Mouse (Mus musculus) bone marrow, adult 2 months (tissue): ENCODE results near the gene Exog.

Experiments used
- CTCF ChIP-seq: fragments of 200-500 bp; IDR thresholded peaks from 2 replicates; pipeline ENCODE4 v1.5.1; 2011; ENCODE audit warnings: low read length, control low read depth; ENCODE audit not compliant: control insufficient read depth, insufficient read depth
- POLR2A ChIP-seq: fragments of 200-500 bp; IDR thresholded peaks from 2 replicates; pipeline ENCODE4 v1.6.1; 2011; ENCODE audit warnings: low read depth, mild to moderate bottlenecking, control low read depth, low read length, borderline replicate concordance; ENCODE audit not compliant: control insufficient read depth

DNA sequence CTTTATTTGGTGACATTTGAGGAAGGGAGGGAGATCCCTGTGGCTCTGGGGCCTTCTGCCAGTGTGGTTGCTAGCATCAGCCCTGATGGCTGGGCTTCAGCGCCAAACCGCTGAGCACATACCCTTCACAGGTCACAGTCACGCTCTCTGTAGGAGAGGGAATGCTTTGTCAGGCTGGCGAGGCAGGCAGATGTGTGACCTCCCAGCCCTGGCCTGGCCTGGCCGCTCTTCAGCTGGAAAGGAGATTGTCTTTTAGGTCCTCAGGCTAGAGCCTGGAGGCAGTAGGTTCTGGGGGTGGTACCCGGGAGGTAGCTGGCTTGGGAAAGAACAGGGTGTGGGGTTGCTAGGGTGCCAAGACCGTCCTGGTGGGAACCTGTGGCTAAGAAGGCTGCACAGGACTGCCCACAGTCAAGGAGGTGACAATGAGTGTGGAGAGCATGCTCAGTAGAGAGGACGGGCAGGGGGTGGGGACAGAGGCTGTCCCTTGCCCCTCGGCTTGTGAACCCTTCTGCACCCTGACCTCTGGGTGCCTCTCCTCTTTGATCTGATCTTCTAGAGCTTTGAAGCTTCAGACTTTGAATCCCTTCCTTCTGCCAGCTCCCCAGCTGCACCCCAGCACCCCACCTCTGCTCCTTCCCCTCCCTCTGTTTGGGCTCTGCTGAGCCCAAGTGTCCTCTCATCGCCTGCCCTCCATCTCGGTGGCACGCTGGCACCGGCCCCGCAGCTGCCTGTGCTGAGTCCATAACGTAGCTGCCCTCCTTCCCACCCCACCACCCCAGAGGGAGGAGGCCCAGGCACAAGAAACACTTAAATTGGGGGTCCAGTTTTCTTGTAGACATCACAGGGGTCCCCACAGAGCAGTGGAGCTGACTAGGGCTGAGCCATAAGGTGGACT, 30.2 kb downstream of the Exog start:
- TF ChIP-seq CTCF (no peak), POLR2A (no peak)
